Mouse (Mus musculus): ENCODE data around the gene Ppp1r3d. TPM values are rescaled to one million over a fixed set of nuclear protein-coding genes. Genes with fewer than 3 reads are reported as not detected.

The Ppp1r3d gene
- total RNA-seq, 2 experiments from 2014 or later: 12.9 to 14.3 TPM

DNA sequence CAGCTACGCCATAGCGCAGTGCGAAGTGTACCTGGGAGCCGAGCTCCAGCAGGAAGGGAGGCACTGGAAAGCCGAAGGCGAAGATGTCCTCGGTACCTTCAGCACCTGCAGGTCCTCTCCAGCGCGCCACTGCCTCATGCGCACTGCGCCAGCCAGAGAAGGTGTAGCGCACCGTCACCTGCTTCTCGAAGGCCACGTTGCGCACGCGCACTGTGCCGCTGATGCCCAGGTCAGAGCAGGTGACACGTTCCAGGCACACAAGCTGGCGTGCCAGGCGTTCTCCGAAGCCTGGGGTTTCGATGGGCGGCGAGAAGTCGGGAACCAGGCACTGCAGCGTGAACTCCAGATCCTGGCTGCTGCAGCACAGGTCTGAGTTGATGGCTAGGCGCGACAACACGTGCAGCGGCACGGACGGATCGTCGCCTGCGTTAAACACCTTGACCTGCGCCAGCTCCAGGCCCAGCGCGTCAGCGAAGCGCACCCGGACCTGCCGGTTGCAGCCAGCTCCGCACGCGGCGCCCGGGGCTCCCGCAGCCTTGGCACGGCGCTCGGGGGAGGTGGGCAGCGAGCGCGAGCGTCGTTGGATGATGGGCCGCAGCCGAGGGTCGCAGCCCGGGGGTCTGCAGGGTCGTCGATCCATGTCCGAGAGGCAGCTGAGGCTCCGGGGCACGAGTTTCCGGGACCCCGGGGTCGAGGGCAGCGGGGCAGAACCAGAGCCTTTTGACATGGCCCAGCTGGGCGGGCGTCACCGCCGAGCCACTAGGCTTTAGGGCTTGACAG, 601 bp downstream of the Ppp1r3d start:
- peak; percentile 29 for DNase-seq

DNA sequence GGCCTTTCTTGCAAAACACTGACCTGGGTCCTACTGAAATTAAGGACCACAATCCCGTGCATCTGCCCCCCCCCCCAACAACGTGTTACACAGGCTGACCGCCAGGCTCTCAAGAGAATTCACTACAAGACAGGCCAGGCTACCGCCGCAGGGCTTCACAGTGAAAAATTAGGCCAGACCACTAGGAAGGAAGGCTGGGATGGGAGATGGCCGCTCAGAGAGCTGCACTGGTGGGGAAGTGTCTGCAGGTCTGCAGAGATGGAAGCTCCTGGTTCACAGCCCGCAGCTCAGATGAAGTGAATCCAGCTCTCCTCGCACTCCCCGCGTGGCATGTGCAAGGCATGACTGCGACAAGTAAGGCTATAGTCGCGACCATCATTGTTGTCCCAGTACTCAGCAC, 1.2 kb downstream of the Ppp1r3d start:
- DNase-seq: no peak

DNA sequence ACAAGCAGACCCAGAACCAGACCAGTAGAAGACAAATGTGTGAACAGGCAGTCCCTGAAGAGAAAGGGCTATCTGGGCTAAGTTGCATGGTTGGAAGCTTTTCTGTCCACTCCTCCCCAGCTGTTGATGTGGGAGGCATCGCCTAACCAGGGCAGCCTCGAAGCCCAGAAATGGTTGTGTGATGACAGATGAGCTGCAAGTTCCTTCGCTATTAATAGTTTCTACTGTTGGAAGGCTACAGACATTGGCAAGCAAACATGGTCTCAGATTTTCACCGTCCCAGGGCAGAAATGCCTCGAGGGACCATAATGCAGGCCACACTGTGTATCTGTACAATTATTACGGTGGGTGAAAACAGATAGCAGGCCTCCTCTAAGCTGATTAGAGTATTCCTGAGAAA, 1.7 kb downstream of the Ppp1r3d start:
- DNase-seq: peak; percentile 43

DNA sequence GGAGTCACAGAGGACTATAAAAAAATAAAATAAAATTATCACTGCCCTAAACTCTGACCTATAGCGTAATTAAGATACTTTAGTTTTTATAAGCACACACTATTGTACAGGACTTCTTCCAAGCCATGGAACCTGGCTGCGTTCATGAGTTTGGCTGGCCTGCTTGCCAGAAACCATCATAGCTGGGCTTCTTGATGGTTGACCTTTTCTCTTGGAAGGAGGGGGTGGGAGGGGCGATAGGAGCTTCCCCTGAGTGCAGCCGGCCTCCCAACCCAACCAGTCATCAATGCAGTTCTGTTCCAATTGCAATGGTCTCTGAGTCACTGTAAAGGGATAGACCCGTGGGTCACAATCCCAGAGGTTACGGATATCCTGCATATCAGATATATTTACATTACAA, 4.0 kb downstream of the Ppp1r3d start:
- DNase-seq: peak; percentile 53

DNA sequence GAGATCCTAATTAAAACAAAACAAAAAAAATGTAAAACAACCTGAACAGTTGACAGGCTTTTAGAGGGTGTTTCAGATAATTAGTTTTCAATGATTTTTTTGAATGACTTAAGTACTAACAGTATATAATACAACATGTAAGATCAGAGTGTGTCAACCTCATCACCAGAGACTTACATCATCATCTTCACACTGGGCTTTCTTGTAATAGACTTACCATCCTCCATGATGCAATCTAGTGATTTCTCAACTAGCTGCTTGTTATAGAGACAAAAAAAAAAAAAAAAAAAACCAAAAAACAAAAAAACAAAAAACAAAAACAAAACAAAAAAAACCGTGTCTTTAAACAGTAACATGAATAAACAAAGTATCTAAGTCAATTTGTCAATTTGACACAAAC, 5.2 kb downstream of the Ppp1r3d start:
- no peak for DNase-seq

DNA sequence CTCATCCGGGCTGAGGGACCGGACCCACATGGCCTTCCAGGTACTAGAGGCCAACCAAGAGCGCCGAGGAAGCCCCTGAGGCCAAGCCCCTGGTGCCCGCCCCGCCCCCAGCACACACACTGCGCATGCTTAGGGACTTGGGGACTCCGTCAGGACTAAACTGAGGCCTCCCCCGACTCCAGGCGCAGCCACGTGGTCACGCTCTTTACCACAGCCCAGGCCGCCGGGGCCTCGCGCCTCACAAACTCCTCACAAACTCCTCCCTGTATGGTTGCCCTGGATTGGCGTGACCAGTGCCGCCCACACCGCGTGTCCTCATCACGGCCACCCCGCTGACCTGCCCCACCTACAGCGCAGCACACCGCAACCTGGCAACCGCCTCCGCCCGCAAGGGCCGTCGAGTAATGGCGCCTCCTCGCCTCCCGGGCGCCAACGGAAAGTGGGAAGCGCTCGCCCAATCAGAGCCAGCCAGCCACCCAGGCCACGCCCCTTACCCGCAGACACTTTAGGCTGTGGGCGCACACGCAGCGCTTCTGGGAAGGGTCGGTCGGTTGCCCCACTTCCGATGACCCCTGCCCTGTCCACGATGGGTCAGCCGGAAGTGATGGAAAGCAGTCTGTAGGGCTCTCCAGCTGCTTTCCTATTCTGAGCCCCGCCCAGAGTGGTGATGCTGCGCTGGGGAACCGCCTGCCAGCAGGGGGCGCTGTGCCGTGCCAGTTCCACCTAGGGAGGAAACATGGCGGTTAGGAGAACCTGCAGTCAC, 7.0 kb downstream of the Ppp1r3d start, which contains the start of gene Sycp2:
Gene Sycp2, minus strand, starts transcription at position 633 of the 763 bp plus-strand sequence.
- no peak for DNase-seq

Other genes starting within 250 kb of the Ppp1r3d start
- gene Sycp2, start 6.8 kb downstream of the Ppp1r3d start, total RNA-seq (2021): under 1 TPM; 0.39 TPM
- gene Fam217b, start 52 bp upstream of the Ppp1r3d start, total RNA-seq (2021): 1 to 10 TPM; 7.8 to 8.8 TPM
- gene Cdh26, start 16.1 kb upstream of the Ppp1r3d start, total RNA-seq (2021): under 1 TPM in 1 of 2 experiments, not detected in 1; 0.12 TPM

Measured in adrenal gland, postnatal 10 days (tissue).